Mouse (Mus musculus) G1E (cell line): Measurements from ENCODE around the gene Ptprm. TPM values are rescaled to one million over a fixed set of nuclear protein-coding genes. Genes with fewer than 3 reads are reported as not detected.

Experiments used
- ATAC-seq: 2 replicates; pipeline ENCODE4 v1.8.0; 2016; ENCODE audit warnings: mild to moderate bottlenecking; ENCODE audit not compliant: insufficient number of reproducible peaks, poor library complexity, low FRiP score, severe bottlenecking; ENCODE audit errors: extremely low read depth
- DNase-seq: peaks from one replicate; pipeline ENCODE4 v3.0.0; 2012; ENCODE audit warnings: low spot score
- H3K27me3 ChIP-seq: 2 replicates; pipeline ENCODE4 v1.6.1; 2012; ENCODE audit warnings: mild to moderate bottlenecking, low read length, inconsistent platforms; ENCODE audit not compliant: insufficient read depth
- H3K36me3 ChIP-seq: replicated peaks from 2 replicates; pipeline ENCODE3; 2012; ENCODE audit warnings: mild to moderate bottlenecking, inconsistent platforms
- H3K4me1 ChIP-seq: 2 replicates; pipeline ENCODE4 v1.6.1; 2012; ENCODE audit warnings: low read depth, low read length, inconsistent platforms, mixed read lengths; ENCODE audit not compliant: insufficient read depth
- H3K4me3 ChIP-seq: 2 replicates; pipeline ENCODE4 v1.5.1; 2012; ENCODE audit warnings: low read depth, mild to moderate bottlenecking, inconsistent platforms, low read length, moderate library complexity, mixed read lengths
- H3K9me3 ChIP-seq: replicated peaks from 2 replicates; pipeline ENCODE4 v1.6.1; 2012; ENCODE audit warnings: inconsistent platforms
- CTCF ChIP-seq: IDR thresholded peaks from 2 replicates; pipeline ENCODE4 v1.5.1; 2012; ENCODE audit warnings: low read depth, low read length, inconsistent platforms, mixed read lengths
- GATA1 ChIP-seq: IDR thresholded peaks from 2 replicates; pipeline ENCODE4 v1.6.1; 2012; ENCODE audit warnings: borderline replicate concordance, low read length, inconsistent platforms, mixed read lengths
- GATA2 ChIP-seq: IDR thresholded peaks from 2 replicates; pipeline ENCODE4 v1.6.1; 2012; ENCODE audit warnings: low read depth, low read length, inconsistent platforms, borderline replicate concordance
- POLR2AphosphoS5 ChIP-seq: IDR thresholded peaks from 2 replicates; pipeline ENCODE4 v1.6.1; 2012; ENCODE audit warnings: low read depth, low read length, inconsistent platforms; ENCODE audit not compliant: insufficient replicate concordance
- TAL1 ChIP-seq: conservative IDR thresholded peaks from 2 replicates; pipeline ENCODE4 v1.6.1; 2012; ENCODE audit warnings: low read depth, low read length, inconsistent platforms, mixed read lengths
- polyA plus RNA-seq: library from polyadenylated mRNA; stranded (reverse); fragments of >175 nt; gene quantifications from 2 replicates; pipeline ENCODE4 v1.2.3, GENCODE M21; 2012
- total RNA-seq, 2 experiments: library from RNA; stranded (forward) in 1 of 2; stranded (reverse) in 1 of 2; fragments of 200-1000 nt in 1 of 2; fragments of >200 nt in 1 of 2; fragmentation: Nextera tagmentation in 1 of 2; gene quantifications; 2 replicates each; pipeline ENCODE4 v1.2.3; 2014 to 2017

The Ptprm gene
- total and polyA plus RNA-seq, 3 experiments = 0.27 TPM; not detected in 2

GRCm38 (mm10) chr17:66751746-66752145 lies 602.5 kb downstream of the Ptprm start:
- no peak overlapping the region for H3K4me3 ChIP-seq
- ATAC-seq (no peak), DNase-seq (no peak)
- no peaks in the 10 kb centered on the region for H3K4me1 ChIP-seq
- H3K9me3 ChIP-seq = peaks cover 64% of the 10 kb centered on the region
- no peaks in the 10 kb centered on the region for H3K36me3 ChIP-seq
- TF ChIP-seq GATA2 (no peak), CTCF (no peak), GATA1 (no peak)
- H3K27me3 ChIP-seq = no peaks in the 10 kb centered on the region

- Histone ChIP-seq H3K36me3 (no peaks in the 10 kb centered on the region), H3K9me3 (peaks cover 64% of the 10 kb centered on the region), H3K4me3 (no peak overlapping the region), H3K4me1 (no peaks in the 10 kb centered on the region), H3K27me3 (no peaks in the 10 kb centered on the region)
- no peak for DNase-seq
- no peak for TF ChIP-seq GATA1
- TF ChIP-seq TAL1 = no peak
- no peak for TF ChIP-seq GATA2
- TF ChIP-seq CTCF = no peak
- no peak for TF ChIP-seq POLR2AphosphoS5
- no peak for ATAC-seq
Observed at GRCm38 (mm10) chr17:66750481-66751206, 603.6 kb downstream of the Ptprm start.

- Histone ChIP-seq H3K9me3 (peaks cover 61% of the 10 kb centered on the region), H3K4me1 (no peaks in the 10 kb centered on the region), H3K4me3 (no peak overlapping the region), H3K36me3 (no peaks in the 10 kb centered on the region), H3K27me3 (no peaks in the 10 kb centered on the region)
- no peak for DNase-seq
- ATAC-seq = no peak
- no peak for TF ChIP-seq GATA2
- no peak for TF ChIP-seq GATA1
- no peak for TF ChIP-seq TAL1
- no peak for TF ChIP-seq CTCF
- TF ChIP-seq POLR2AphosphoS5 = no peak
Observed at GRCm38 (mm10) chr17:66749976-66750375, 604.3 kb downstream of the Ptprm start.

GRCm38 (mm10) chr17:66746506-66746905 lies 607.8 kb downstream of the Ptprm start:
- no peaks in the 10 kb centered on the region for H3K36me3 ChIP-seq
- DNase-seq = no peak
- H3K27me3 ChIP-seq = no peaks in the 10 kb centered on the region
- ATAC-seq = no peak
- no peaks in the 10 kb centered on the region for H3K4me1 ChIP-seq
- H3K9me3 ChIP-seq = peaks cover 59% of the 10 kb centered on the region
- H3K4me3 ChIP-seq = no peak overlapping the region
- TF ChIP-seq GATA1 = no peak

- Histone ChIP-seq H3K9me3 (peaks cover 58% of the 10 kb centered on the region), H3K4me1 (no peaks in the 10 kb centered on the region), H3K27me3 (no peaks in the 10 kb centered on the region), H3K36me3 (no peaks in the 10 kb centered on the region), H3K4me3 (no peak overlapping the region)
- ATAC-seq = no peak
- TF ChIP-seq GATA1 (no peak), CTCF (no peak), TAL1 (no peak), POLR2AphosphoS5 (no peak), GATA2 (no peak)
- no peak for DNase-seq
Observed at GRCm38 (mm10) chr17:66743321-66743720, 610.9 kb downstream of the Ptprm start.

GRCm38 (mm10) chr17:66738779-66739345 lies 615.4 kb downstream of the Ptprm start:
- Histone ChIP-seq H3K4me3 (no peak overlapping the region), H3K36me3 (no peaks in the 10 kb centered on the region), H3K4me1 (no peaks in the 10 kb centered on the region), H3K9me3 (peaks cover 52% of the 10 kb centered on the region), H3K27me3 (no peaks in the 10 kb centered on the region)
- ATAC-seq = no peak
- TF ChIP-seq GATA2 = no peak
- no peak for TF ChIP-seq CTCF
- TF ChIP-seq GATA1 = no peak
- no peak for TF ChIP-seq TAL1
- no peak for TF ChIP-seq POLR2AphosphoS5
- no peak for DNase-seq

- ATAC-seq (no peak), DNase-seq (no peak)
- Histone ChIP-seq H3K27me3 (no peaks in the 10 kb centered on the region), H3K9me3 (peaks cover 51% of the 10 kb centered on the region), H3K4me1 (no peaks in the 10 kb centered on the region), H3K36me3 (no peaks in the 10 kb centered on the region), H3K4me3 (no peak overlapping the region)
- TF ChIP-seq POLR2AphosphoS5 = no peak
- TF ChIP-seq GATA1 = no peak
- TF ChIP-seq CTCF = no peak
- TF ChIP-seq TAL1 = no peak
- no peak for TF ChIP-seq GATA2
Observed at GRCm38 (mm10) chr17:66738331-66738730, 615.9 kb downstream of the Ptprm start.
